Mouse (Mus musculus) frontal cortex, postnatal 25 days (tissue): ENCODE data around the gene Saa3.
"Not testable (repeated sequence)": the region's sequence is repeated elsewhere in the genome, so short reads cannot be mapped to it uniquely, and the experiment has no call there.

Experiments
- DNase-seq, 2 experiments: peaks; one replicate each; pipeline ENCODE4 v3.0.0; 2022; ENCODE audit warnings: low spot score in 2 of 2

The Saa3 gene

GRCm38 (mm10) chr7:46715600-46715999 is at the start of gene Saa3:
Saa3 (minus strand) TSS chr7:46715700.
- DNase-seq = no peak

GRCm38 (mm10) chr7:46764672-46765071 is 49.2 kb upstream of the Saa3 start:
- DNase-seq = no peak

GRCm38 (mm10) chr7:46762601-46763000 is 47.1 kb upstream of the Saa3 start:
- no peak for DNase-seq

- DNase-seq = no peak
Measured at GRCm38 (mm10) chr7:46761049-46761795, 45.7 kb upstream of the Saa3 start.

- no peak for DNase-seq
Measured at GRCm38 (mm10) chr7:46751490-46751889, 36.0 kb upstream of the Saa3 start, which contains the start of gene Saa2. Saa2 (plus strand) TSS chr7:46751790.

GRCm38 (mm10) chr7:46748459-46748858 is 33.0 kb upstream of the Saa3 start:
- DNase-seq = no peak

- no peak for DNase-seq
Measured at GRCm38 (mm10) chr7:46746381-46746780, 30.9 kb upstream of the Saa3 start.

- no peak for DNase-seq
Measured at GRCm38 (mm10) chr7:46745816-46746215, 30.3 kb upstream of the Saa3 start.

GRCm38 (mm10) chr7:46742880-46743279 is 27.4 kb upstream of the Saa3 start, which contains the start of gene Saa1:
Saa1 (minus strand) TSS chr7:46742980.
- DNase-seq = not testable (repeated sequence)

GRCm38 (mm10) chr7:46740041-46740440 is 24.5 kb upstream of the Saa3 start:
- not testable (repeated sequence) for DNase-seq

- no peak for DNase-seq
Measured at GRCm38 (mm10) chr7:46738561-46739460, 23.3 kb upstream of the Saa3 start.

GRCm38 (mm10) chr7:46734983-46735382 is 19.5 kb upstream of the Saa3 start:
- DNase-seq = no peak

GRCm38 (mm10) chr7:46732458-46732857 is 17.0 kb upstream of the Saa3 start, which contains the start of gene Saa4:
Saa4 (minus strand) TSS chr7:46732603.
- DNase-seq = no peak

GRCm38 (mm10) chr7:46727584-46727983 is 12.1 kb upstream of the Saa3 start:
- no peak for DNase-seq

- no peak for DNase-seq
Measured at GRCm38 (mm10) chr7:46724396-46724795, 8.9 kb upstream of the Saa3 start.

GRCm38 (mm10) chr7:46723849-46724248 is 8.3 kb upstream of the Saa3 start:
- no peak for DNase-seq

GRCm38 (mm10) chr7:46723354-46723753 is 7.9 kb upstream of the Saa3 start:
- no peak for DNase-seq

GRCm38 (mm10) chr7:46720460-46720859 is 5.0 kb upstream of the Saa3 start:
- no peak for DNase-seq

GRCm38 (mm10) chr7:46719526-46719925 is 4.0 kb upstream of the Saa3 start:
- DNase-seq = no peak

- DNase-seq = no peak
Measured at GRCm38 (mm10) chr7:46718591-46719270, 3.2 kb upstream of the Saa3 start.

GRCm38 (mm10) chr7:46716897-46717296 is 1.4 kb upstream of the Saa3 start:
- no peak for DNase-seq

- peak; percentile 31 to 58 for DNase-seq
Measured at GRCm38 (mm10) chr7:46714518-46714917, 982 bp downstream of the Saa3 start.
